Mouse (Mus musculus) ES-CJ7 (cell line): Measurements from ENCODE around the gene Rnf115.

Source experiments
- DNase-seq: peaks from one replicate; pipeline ENCODE4 v3.0.0; 2011; ENCODE audit warnings: low read depth, low spot score

Rnf115 gene

DNA sequence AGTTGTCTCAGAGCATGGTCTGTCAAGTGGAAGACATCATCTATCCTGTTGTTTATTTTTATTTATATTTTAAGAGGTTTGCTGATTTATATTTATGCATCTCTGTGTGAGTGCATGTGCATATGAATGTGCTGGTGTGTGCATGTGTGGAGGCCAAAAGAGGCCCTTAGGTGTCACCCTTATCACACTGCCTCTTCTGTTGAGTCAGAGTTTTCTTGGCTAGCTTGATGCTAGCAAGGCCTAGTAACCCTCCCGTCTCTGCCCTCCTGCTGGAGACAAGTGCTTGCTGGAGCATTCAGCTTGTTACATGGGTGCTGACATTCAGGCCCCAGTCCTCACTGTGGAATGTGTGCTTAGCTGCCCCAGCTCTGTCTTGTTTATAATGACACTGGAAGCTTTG is 45.5 kb downstream of the Rnf115 start:
- DNase-seq: no peak

DNA sequence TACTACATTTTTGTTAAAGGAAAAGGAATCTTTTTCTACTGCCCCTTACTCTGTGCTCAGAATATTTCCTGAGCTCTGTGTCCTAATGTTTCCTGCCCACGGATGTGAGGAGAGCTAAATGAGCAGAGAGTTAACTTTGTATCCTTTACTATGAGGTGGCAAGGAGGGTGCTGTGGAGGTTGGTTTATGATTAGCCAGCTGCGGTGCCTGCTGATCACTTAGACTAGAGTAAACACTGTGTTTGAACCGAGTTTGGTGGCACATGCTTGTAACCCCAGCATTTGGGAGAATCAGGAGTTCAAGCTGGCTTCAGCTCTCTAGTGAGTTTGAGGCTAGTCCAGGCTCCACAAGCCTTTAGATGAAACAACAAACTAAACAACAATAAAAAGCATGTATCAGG is 49.7 kb downstream of the Rnf115 start:
- no peak for DNase-seq

DNA sequence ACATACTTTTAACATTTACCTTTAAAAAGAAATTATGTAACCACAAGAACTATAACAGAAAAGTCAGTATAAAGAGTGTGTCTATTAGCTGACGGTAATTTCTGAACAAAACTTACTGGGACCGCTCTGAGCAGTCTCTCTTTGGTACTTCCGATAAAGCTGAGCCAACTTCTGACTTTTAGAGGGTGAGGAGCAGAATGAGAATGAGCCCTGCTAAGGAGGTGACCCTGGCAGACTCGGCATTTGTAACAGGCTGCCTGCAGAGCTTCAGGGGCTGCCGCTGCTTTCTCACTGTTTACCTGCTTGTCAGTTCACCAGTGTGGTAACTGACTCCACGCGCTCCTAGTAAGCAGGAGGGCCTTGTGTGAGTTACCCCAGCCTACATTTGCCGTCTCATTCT is 54.8 kb downstream of the Rnf115 start:
- DNase-seq: no peak

DNA sequence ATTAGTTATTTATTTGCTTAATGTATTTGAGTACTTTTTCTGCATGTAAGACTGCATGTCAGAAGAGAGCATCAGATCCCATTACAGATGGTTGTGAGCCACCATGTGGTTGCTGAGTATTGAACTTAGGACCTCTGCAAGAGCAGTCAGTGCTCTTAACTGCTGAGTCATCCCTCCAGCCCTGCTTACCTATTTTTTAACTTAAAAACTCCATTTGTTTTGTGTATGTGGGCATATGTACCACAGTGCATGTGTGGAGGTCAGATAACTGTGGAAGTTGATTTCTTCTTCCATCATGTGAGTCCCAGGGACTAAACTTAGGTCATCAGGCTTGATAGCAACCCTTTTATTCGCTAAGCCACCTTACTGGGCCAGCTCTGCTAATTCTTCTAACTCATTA is 60.3 kb downstream of the Rnf115 start:
- DNase-seq: no peak

DNA sequence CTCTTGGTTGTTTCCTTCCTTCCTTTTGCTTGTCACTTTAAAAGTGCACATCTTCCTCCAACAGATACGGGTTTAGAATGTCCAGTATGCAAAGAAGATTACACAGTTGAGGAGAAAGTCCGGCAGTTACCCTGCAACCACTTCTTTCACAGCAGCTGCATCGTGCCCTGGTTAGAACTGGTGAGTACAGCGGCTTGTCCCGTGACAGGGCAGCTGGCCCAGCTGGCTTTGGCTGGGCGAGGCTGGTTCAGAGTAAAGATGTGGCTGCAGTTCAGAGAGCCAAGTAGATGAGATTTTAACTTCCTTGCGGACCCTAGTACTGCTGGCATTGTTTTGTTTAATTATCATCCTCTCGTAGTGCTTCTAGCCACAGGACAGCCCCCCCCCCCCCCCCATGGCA is 61.0 kb downstream of the Rnf115 start:
- DNase-seq: no peak

DNA sequence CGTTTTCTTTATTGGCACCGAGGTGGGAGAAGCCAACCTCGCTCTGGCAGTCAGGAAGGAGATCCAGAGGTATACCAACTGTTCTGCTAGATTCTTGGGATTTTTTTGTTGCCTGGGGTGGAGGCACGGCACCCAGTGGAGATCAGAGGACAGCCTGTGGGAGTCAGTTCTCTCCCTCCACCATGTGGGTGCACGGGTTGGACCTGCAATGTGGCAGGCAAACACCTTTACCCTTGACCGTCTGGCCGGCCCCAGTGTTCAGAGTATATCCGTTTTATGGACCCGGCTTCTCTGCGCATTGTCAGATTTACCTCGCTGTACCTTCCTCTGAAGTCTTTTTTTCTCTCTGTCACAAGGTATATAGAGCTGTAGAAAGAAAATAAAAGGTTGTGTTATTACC is 72.8 kb downstream of the Rnf115 start:
- DNase-seq: no peak

DNA sequence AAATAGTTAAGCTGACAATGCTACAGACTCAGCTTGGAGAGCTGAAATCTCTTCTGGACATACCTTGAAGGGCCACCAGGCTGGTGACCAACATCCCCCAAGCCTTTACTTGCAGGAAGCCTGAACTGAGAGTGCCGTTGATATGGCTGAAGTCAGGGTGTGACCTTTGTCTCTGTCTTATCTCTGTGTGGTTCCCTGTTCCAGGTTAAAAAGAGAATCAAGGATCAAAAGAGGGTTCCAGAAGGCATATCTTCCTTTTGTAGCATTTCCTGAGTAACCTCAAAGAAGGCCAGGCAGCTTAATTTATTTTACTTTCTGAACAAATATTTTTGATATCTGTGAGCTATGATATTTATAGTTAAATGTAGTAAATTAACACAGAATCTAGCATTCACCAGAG is 74.8 kb downstream of the Rnf115 start:
- no peak for DNase-seq

DNA sequence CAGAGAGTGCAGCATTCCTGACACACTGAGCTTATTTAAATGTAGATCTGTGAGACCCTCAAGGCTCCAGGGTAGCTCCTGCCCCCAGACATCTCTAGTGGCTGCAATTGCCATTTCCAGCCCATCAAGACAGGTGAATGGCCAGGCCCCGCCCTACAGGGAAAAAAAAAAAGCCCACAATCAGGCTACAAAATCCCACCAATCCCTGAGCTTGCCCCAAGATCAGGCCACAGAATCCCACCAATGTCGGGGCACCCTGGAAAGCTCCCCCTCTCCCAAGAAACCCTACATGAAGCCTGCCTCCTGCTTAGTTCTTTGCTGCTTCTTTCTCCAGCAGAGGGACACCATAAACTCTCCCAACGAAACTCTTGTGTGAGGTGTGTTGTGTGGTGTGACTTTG is 80.7 kb downstream of the Rnf115 start:
- peak; percentile 89 for DNase-seq

DNA sequence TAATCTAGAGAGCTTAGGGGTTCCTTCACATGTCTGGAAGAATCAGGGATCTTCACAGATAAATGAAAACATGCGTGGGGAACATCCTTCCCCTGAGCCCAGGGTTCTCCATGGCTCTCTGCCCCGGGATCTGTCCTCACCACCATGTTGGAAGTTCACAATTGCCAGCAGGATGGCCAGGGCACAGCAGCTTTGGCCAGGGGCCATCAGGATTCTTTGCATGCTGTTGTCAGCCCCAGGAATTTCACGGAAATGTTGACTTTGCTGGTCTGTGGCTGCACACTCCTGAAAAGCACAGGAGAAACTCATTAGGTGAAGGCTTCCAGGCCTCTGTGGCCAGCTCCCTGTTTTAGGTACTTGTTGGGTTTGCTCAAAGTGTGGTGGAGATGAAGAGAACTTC is 81.2 kb downstream of the Rnf115 start:
- no peak for DNase-seq

DNA sequence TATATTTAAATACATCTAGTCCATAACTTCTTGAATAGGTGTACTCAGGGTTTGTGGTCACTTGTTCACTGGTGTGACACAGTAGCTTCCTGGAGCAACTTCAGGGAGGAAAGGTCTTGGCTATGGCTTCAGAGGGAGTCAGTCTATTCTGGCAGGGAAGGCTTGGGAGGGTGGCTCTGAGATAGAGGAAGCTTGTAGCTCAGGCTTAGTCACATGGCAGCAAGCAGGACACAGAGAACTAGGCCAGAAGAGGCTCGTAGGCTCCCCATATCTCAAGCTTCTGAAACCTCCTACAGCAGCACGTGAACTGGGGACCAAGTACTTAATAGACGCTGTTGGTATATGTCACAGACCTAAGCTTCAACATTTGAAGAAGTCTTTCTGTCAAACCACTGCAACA is 83.8 kb downstream of the Rnf115 start:
- DNase-seq: no peak

DNA sequence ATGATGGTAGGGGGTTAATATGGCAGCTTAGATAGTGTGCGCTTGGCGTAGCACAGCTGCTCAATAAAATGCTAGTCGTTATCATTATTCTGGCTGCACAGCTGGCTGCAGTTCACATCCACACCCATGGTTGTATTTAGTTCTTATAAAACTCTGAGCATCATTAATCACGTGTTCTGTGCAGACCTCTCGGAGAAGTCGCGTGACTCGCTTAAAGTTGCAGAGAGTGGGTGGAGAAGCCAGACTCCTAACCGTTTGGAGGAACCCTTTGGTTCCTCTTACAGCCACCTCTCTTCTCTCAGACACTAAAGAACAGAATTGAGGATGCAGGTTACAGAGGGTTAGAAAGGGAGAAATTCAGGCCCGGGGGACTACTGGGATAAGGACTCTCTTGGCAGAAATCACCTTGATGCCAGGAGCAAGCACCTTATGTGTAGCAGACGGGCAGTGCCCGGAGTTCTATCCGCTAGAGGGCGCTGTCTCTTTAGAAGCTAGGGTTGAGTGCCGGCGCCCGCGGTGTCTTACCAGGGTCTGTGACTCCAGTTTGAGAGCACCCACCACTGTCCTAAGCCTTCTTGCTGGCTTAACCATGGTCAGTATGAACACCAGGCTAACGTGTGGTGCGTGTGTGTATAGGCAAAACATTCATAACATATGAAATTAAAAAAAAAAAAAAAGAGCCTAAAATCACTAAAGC is 85.1 kb downstream of the Rnf115 start:
- DNase-seq: peak; percentile 85

DNA sequence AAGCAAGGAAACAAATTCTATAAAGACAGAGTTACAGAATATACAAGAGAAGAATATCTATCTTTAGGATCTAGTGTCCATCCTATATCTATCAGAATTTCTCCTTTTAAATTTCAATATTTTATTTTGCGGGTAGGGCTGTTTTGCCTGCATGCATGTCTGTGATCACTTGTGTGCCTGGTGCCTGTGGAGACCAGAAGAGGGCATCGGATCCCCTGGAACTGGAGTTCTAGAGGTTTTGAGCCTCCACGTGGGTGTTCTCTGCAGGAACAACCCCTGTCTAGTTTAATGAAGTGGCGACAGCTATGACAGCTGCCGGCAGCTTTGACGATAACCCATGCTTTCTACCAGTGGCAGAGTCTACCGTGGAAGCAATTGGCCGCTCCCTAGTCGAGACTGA is 85.6 kb downstream of the Rnf115 start:
- peak; percentile 71 for DNase-seq

DNA sequence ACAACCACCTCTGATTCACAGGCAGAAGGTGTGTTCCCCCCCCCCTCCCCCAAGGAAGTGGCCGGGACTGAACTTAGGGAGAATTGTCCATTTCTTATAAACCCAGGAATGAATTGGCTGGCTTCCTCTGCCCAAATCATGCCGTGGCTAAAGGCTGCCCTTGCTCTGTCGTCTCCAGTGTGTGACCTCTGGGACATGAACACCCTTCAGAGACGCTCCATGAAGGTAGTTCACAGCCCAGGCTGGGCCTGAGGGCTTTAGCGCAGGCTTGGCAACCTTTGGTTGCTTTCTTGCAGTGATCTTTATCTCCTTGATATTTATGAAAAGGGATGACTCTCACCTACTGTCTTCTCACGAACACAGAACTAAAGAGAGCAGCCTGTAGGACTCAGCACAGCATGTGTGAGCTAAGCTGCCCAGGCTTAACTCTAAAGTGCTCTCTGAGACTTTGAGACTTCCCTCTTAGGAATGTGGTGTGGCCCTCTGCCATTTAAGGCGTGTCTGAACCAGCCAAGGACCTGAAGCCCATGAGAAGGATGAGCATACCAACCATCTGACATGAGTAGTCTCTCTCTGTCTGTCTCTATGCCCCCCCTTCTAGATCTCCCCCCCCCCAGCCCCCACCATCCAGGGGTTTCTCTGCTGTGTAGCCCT is 86.3 kb downstream of the Rnf115 start:
- DNase-seq: peak; percentile 42

DNA sequence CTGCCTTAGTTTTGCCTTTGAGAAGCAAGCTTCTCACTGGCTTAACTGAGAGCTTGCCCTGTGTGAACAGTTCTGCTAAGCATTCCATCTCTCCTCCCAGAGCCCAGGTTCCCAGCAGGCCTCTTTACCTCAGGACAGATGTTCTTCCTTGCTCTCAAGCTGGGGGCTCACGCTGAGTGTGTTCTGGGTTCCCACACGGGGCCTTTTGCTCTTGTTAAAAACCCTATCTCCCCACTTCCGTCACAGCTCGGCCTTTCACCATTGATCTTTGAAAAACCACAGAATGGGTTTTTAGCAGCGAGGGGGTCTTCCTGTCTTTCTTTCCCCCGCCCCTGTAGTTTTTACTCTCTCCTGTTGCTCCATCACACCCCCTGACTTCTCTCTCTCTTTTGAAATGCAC is 86.9 kb downstream of the Rnf115 start:
- no peak for DNase-seq

DNA sequence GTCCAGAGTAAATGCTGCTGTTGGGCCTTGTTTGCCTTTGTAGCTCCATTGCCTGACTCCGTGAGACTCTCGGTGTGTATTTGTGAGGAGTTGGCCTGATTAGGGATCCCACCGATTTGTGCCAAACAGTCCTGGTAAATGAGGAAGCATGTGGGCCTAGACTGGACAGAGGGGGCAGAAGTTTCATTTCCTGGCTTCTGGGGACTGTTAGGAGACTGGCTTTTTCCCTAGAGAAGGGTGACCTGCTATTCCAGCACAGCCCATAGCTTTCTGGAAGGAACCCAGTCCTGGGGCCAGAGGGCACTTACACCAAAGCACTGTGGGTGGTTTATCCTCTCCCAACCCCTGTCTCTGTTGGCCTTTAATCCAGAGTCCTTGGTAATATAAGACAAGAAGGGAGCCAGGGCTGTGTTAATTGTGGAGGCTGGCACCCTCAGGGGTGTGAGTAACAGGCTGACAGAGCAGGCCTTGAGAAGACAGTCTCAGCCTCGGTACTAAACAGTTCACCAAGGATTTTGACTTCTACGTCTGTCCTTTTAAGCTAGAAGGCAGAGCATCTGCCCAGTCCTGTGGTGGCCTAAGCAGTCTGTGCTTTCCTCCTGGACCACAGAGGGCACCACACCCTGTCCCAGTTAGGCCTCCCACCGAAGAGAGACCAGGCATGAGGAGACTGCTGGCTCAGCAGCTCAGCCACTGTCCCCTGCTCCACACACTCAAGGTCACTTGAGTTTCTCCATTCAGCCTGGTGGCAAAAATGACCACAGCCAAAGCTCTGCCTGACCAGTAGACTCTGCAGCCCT is 92.9 kb downstream of the Rnf115 start:
- DNase-seq: no peak

DNA sequence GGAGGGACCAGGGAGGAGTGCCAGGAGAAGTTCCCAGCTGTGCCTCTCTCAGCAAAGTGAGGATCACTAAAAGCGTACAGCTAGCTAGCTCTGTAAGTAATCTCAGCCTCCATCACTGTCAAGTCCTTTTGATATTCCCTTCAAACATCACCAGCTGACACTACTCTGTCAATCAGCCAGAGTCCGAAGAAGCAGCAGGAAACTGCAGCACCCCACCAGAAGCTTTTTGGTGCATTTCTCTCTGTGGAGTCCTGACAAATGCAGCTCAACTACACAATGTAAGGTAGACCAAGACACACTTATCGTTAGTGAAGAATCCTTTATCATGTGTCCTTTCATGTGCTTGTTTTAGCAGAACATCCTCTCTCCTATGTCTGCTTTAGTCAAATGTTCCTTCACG is 94.1 kb downstream of the Rnf115 start:
- DNase-seq: no peak

DNA sequence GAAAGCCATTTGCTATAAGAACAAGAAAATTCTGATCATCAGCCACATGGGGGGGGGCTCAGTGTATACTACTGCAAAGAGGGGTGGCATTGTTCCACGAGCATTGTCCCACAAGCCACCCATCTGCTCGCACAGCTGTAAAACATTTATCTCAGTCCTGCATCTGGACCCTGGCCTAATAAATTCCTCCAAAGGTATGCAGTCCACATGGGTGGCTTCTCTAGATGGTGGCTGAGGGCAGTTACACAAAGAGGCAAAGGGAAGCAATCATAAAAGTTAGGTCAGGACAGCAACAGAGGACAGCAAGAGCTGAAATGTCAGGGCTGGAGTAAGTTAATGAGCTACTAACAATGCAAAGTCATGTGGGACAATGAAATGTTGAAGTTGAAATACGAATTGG is 96.2 kb downstream of the Rnf115 start:
- no peak for DNase-seq

DNA sequence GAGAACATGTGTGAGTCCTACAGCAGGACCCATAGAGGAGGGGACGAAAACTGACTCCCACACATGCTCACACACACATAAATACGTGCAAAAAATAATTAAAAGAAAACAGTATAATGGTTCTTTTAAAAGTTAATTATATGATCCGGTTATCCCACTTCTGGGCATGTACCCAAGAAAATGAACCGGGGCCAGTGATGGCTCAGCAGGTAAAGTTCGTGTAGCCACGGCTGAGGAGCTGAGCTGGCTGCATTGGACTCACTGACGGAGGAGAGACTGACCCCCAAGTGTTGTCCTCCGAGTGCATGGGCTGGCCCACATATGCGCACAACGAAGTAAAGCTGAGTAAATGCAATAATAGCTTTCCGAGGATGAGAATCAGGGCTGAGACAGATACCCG is 97.2 kb downstream of the Rnf115 start:
- DNase-seq: no peak

DNA sequence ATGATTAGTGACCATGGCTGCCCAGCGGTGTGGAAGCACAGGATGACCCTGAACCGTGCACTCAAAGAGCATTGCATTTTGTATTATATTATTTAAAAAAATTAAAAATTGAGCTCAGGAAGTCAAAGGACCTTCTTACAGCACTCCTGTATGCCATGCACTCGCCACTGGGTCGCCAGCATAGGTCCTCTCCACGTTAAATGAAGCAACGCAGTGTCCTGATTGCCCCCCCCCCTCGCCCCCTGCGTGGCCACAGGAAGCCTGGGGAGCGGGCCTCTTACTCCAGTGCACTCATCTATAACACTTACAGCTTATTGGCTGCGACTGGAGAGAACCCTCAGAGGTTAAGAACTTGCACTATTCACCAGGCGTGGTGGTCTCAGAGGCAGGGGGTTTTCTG is 97.8 kb downstream of the Rnf115 start:
- DNase-seq: no peak

DNA sequence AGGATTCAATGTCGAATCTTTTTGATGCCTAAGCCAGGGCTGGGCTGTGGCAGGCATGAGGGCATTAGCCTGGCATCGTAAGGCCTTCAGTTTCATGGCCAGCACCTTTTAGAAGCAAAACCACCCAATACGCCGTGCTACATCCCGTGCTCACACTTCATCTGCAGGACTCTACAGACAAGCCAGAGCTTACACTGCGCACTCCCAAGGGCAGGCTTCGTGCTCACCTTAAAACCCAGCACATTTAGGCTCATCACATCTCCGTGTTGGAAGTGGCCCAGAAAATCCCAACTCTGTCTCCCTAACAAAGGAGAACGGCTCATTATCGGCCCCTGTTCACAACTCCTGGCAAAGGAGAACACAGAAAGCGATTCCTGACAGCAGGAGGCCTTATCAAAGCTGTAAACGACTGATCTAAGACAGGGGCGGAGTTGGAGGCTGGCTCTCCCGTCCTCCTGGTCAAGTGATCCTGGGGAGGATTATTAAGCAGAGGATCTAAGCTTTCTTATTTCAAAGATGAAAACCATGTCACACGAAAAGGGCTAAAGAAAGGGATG is 100.9 kb downstream of the Rnf115 start:
- no peak for DNase-seq

DNA sequence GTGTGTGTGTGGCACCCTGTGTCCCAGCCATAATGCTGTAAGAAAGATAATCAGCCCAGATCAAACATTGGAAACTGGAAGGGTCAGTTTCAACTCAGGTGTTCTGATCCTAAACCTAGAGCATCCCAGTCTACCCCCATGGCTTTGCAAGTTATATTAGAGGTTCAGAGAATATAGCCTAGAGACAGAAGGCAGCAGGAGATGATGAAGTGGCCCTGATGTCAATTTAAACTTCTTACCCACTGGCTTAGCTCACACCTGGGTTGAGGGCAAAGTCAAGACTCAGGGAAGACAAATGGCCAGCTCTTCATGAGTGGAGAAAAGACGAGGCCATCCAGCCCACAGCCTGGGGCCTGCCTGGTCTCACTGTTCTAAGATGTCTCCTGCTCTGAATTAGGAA is 101.5 kb downstream of the Rnf115 start, which contains the start of the genes Pdzk1 and Cd160:
Gene Pdzk1 (plus strand): TSS at position 301 of the 400 bp plus-strand sequence.
Gene Cd160 (minus strand): TSS at position 368 of the 400 bp plus-strand sequence.
- DNase-seq: no peak

DNA sequence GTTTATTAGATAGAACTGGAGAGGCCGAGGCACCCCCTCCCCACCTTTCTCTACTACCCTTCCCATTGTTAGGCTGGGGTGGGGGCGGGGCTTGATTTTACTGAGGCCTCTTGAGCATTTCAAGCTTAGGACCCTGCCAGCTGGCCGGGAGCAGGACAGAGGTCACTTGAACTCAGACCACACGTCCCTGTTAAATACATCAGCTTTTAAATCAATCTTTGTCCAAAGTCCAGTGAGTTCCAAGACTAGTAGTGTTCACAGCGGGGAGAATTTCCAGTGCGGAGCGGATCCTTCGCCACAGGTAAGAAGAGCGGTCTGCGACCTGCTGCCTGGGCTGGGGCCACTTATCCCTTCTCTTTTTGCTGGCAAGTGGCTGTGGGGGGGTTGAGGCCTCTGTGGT is 102.4 kb downstream of the Rnf115 start:
- DNase-seq: no peak
